Mouse (Mus musculus): ENCODE data around the gene Gm29427. TPM values are rescaled to one million over a fixed set of nuclear protein-coding genes. Genes with fewer than 3 reads are reported as not detected.

Gene Gm29427
- polyA plus RNA-seq, 1 experiment, result not detected

DNA sequence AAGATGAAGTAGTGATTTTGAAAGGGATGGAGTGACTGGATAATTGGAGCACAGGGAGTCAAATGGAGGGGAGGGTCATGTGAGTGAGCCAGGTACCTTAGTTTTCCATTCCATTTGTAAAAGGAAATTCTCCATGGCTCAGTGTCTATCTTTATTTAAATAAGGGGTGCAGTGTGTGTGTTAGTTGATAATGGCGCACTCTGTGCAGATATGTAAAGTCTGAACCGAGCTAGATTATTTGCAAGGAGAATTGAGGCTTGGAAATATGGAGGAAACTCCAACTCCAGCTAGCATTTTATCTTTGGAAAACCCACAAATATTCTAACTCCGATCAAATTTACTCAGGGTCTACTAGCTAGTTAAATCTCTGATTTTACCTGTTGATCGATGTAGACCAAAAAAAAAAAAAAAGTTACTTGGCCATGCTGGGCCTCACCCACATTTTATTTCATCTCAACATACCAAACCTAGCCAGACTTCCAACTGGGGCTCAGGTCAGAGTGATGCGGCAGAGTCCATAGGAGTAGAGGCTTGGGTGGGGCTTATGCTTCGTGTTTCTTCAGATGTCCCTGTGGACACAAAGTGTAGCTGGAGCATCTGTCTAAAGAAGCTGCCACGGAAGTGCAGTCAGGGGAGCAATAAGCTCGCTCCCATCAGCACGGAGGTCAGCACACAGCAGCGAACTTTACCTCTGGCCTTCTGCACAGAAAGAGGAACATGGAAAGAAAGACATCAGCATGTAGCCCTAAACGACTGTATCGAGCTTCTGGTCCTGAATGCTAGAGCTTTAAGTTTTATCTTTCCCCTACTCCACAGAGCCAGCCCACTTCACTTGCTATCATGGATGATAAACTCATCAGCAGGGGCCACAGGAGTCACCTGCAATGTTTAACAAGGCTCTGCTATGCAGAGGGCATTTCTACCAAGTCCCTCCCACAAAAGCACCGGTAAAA is 17.4 kb upstream of the Gm29427 start:
- H3K4me3 ChIP-seq (replicated peaks), result peak overlapping the region; percentile 42
- TF ChIP-seq FLI1 (IDR thresholded peaks at IDR 0.05; ENCODE audit: low read length) (no peak), GATA1 (IDR thresholded peaks at IDR 0.05; ENCODE audit: borderline replicate concordance, low read length) (no peak)
- H3K4me1 ChIP-seq, result peaks cover 92% of the 10 kb centered on the region
- H3K36me3 ChIP-seq (replicated peaks; ENCODE audit: low read length), result peaks cover 58% of the 10 kb centered on the region
- no peaks in the 10 kb centered on the region for H3K9me3 ChIP-seq
- H3K27me3 ChIP-seq (replicated peaks), result no peaks in the 10 kb centered on the region

DNA sequence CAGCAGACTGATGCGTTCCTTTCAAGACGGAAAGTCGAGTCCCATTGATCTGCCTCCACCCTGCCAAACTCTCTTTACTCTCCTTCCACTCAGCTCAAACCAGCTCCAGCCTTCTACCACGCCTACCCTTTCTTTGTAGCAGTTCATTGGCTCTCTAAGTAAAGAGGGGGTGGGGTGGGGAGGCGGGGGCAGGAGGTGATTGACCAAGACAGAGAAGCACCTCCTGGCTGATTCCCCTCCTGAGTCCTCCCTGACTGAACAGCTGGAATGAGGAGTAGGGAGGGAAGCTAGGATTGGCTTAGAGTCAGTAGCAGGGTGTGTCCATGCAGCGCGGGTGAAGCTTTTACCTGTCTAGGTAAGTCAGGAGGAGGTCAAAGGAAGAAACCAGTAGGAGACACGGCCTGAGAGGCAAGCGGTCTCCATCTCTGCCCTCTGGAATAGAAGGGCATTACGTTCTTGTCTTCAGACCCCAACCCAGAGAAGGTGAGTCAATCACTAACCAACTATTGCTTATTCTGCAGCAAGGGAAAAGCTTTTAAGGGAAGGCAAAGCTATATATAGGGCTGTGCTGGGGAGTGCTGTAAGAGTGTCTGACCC is 16.2 kb upstream of the Gm29427 start, which contains the start of gene AA986860:
Gene AA986860 (plus strand): TSS at position 236 of the 597 bp plus-strand sequence.
- peaks cover 93% of the 10 kb centered on the region for H3K4me1 ChIP-seq
- TF ChIP-seq GATA1 (IDR thresholded peaks at IDR 0.05; ENCODE audit: borderline replicate concordance, low read length) (no peak), FLI1 (IDR thresholded peaks at IDR 0.05; ENCODE audit: low read length) (no peak)
- H3K9me3 ChIP-seq, result no peaks in the 10 kb centered on the region
- peaks cover 46% of the 10 kb centered on the region for H3K36me3 ChIP-seq (replicated peaks; ENCODE audit: low read length)
- no peaks in the 10 kb centered on the region for H3K27me3 ChIP-seq (replicated peaks)
- H3K4me3 ChIP-seq (replicated peaks), result peak within 1 kb of the TSS; percentile 76

DNA sequence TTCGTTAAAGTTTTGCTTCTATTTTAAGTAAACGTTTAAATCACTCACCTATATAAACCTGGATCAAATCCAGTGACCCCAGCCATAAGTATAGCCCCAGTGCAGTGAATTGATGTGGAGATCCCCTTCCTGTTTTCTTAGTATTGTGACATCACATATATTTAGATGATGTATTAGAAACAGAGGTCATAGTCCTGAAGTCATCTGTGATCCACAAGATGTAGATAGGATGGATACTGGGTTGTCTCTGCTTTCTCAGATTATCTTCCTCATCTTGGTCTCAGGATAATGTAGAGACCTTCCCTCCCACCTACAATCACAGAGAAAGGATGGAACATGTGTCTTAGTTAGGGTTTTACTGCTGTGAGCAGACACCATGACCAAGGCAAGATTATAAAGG is 13.6 kb upstream of the Gm29427 start, which contains the start of gene Pfkfb2:
Gene Pfkfb2 (minus strand): TSS at position 101 of the 400 bp plus-strand sequence.
- Histone ChIP-seq H3K9me3 (no peaks in the 10 kb centered on the region), H3K27me3 (replicated peaks) (no peaks in the 10 kb centered on the region), H3K4me1 (peaks cover 95% of the 10 kb centered on the region), H3K36me3 (replicated peaks; ENCODE audit: low read length) (peaks cover 48% of the 10 kb centered on the region), H3K4me3 (replicated peaks) (peak within 1 kb of the TSS; percentile 56)
- no peak for TF ChIP-seq GATA1 (IDR thresholded peaks at IDR 0.05; ENCODE audit: borderline replicate concordance, low read length)
- no peak for TF ChIP-seq FLI1 (IDR thresholded peaks at IDR 0.05; ENCODE audit: low read length)

DNA sequence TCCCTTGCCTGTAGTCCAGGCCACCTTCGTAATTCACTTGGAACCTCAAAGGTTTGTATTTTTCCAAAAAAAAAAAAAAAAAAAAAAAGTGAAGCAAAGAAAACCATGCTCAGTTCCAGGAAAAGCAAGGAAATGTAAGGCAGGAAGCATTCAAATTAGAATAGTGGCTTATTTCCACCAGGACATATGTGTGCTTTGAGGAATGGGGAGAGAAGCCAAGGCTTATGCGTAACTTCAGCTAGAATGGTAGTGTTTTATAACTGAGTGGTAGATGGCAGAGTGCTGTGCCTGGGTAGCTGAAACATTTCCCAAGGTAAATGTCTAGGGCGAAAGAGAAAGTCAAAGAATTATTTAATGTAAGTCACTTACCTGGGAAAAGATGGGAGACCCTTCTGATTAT is 13.1 kb upstream of the Gm29427 start:
- TF ChIP-seq FLI1 (IDR thresholded peaks at IDR 0.05; ENCODE audit: low read length) (no peak), GATA1 (IDR thresholded peaks at IDR 0.05; ENCODE audit: borderline replicate concordance, low read length) (no peak)
- Histone ChIP-seq H3K4me3 (replicated peaks) (no peak overlapping the region), H3K27me3 (replicated peaks) (no peaks in the 10 kb centered on the region), H3K9me3 (no peaks in the 10 kb centered on the region), H3K36me3 (replicated peaks; ENCODE audit: low read length) (peaks cover 50% of the 10 kb centered on the region), H3K4me1 (peaks cover 95% of the 10 kb centered on the region)

DNA sequence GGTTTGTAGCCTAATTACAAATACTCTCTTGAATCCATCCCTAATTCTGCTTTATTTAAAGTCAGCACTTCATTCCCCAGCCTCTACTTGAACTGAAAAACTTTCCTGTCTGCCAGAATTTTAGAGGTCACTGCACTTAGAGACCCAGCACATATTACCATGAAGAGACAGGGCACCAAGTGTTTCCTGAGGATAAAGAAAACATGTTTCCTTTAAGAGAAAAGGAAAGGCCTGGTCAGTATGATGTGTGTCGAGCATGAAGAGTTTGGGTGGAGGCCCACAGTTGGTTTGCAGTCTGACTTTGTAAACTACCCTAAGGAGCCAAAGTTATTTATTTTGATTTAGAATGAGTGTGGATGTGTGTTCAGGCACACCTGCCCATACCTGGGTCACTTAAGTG is 12.5 kb upstream of the Gm29427 start:
- H3K36me3 ChIP-seq (replicated peaks; ENCODE audit: low read length), result peaks cover 50% of the 10 kb centered on the region
- peaks cover 95% of the 10 kb centered on the region for H3K4me1 ChIP-seq
- no peaks in the 10 kb centered on the region for H3K27me3 ChIP-seq (replicated peaks)
- peak; percentile 43; the same call in 1 of the 3 replicates for TF ChIP-seq GATA1 (IDR thresholded peaks at IDR 0.05; ENCODE audit: borderline replicate concordance, low read length)
- no peak for TF ChIP-seq FLI1 (IDR thresholded peaks at IDR 0.05; ENCODE audit: low read length)
- peak overlapping the region; percentile 56 for H3K4me3 ChIP-seq (replicated peaks)
- no peaks in the 10 kb centered on the region for H3K9me3 ChIP-seq

DNA sequence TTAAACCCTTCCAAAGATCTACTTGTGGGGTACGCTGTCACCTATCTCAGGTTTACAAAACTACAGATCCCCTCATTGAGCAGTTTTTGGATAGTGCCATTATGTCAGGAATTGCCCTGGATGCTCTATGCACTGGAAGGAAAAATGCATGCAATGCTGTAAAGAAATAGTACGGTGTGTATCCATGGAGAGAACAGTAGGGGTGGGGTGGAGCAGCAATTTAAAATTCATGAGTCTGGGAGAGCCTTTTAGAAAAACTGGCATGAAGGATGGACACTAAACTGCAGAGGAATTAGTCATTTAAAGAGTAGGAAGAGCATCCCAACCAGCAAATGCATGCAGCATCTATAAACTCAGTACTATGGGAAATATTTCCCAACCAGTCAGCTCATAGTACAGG is 10.8 kb upstream of the Gm29427 start:
- no peak overlapping the region for H3K4me3 ChIP-seq (replicated peaks)
- no peak for TF ChIP-seq GATA1 (IDR thresholded peaks at IDR 0.05; ENCODE audit: borderline replicate concordance, low read length)
- no peak for TF ChIP-seq FLI1 (IDR thresholded peaks at IDR 0.05; ENCODE audit: low read length)
- peaks cover 59% of the 10 kb centered on the region for H3K36me3 ChIP-seq (replicated peaks; ENCODE audit: low read length)
- H3K27me3 ChIP-seq (replicated peaks), result no peaks in the 10 kb centered on the region
- peaks cover 86% of the 10 kb centered on the region for H3K4me1 ChIP-seq
- H3K9me3 ChIP-seq, result no peaks in the 10 kb centered on the region

DNA sequence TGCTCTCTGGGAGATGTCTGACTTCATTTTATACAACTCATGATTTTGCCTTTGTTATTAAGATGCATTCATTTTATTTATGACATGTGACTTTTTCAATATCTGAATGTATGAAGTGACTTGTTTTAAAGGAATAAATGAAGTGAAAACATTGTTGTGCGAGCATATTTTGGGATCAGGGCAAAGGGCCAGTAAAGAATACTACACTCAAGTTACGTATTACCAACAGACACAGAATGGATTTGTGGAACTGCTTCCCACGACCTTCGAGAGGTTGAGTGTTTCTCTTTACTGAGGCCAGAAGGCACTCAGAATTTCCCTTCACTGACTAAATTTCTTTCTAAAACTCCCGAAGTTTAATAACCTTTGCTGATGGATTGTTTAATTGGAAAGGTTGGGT is 8.6 kb upstream of the Gm29427 start:
- Histone ChIP-seq H3K9me3 (no peaks in the 10 kb centered on the region), H3K4me3 (replicated peaks) (no peak overlapping the region), H3K27me3 (replicated peaks) (no peaks in the 10 kb centered on the region), H3K4me1 (peaks cover 76% of the 10 kb centered on the region), H3K36me3 (replicated peaks; ENCODE audit: low read length) (peaks cover 67% of the 10 kb centered on the region)
- TF ChIP-seq GATA1 (IDR thresholded peaks at IDR 0.05; ENCODE audit: borderline replicate concordance, low read length) (no peak), FLI1 (IDR thresholded peaks at IDR 0.05; ENCODE audit: low read length) (no peak)

DNA sequence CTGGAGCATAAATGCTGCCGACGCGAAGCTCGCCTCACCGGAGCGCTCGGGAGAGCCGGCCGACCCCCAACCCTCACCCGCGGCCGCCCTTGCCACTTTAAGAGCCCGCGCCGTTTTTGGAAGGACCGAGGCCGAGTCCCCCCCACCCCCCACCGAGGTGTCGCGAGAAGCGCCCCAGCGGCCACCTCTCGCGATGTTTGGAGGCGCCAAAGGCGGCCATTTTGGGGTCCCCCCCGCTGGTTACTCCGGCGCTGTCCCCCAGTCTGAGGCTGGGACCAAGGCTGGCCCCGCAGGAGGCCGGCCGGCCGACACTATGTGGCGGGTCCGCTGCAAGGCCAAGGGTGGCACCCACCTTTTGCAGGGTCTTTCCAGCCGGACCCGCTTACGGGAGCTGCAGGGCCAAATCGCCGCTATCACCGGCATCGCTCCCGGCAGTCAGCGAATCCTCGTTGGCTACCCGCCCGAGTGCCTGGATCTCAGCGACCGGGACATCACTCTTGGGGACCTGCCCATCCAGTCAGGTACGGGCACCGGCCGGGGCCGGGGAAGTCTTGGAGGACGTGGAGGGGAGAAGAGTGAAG is 1.8 kb upstream of the Gm29427 start, which contains the start of gene Yod1:
Gene Yod1 (plus strand): TSS at position 37 of the 581 bp plus-strand sequence.
- peaks cover 53% of the 10 kb centered on the region for H3K4me1 ChIP-seq
- H3K27me3 ChIP-seq (replicated peaks), result no peaks in the 10 kb centered on the region
- peak within 1 kb of the TSS; percentile 93 for H3K4me3 ChIP-seq (replicated peaks)
- TF ChIP-seq GATA1 (IDR thresholded peaks at IDR 0.05; ENCODE audit: borderline replicate concordance, low read length) (no peak), FLI1 (IDR thresholded peaks at IDR 0.05; ENCODE audit: low read length) (no peak)
- H3K36me3 ChIP-seq (replicated peaks; ENCODE audit: low read length), result peaks cover 57% of the 10 kb centered on the region
- H3K9me3 ChIP-seq, result no peaks in the 10 kb centered on the region

DNA sequence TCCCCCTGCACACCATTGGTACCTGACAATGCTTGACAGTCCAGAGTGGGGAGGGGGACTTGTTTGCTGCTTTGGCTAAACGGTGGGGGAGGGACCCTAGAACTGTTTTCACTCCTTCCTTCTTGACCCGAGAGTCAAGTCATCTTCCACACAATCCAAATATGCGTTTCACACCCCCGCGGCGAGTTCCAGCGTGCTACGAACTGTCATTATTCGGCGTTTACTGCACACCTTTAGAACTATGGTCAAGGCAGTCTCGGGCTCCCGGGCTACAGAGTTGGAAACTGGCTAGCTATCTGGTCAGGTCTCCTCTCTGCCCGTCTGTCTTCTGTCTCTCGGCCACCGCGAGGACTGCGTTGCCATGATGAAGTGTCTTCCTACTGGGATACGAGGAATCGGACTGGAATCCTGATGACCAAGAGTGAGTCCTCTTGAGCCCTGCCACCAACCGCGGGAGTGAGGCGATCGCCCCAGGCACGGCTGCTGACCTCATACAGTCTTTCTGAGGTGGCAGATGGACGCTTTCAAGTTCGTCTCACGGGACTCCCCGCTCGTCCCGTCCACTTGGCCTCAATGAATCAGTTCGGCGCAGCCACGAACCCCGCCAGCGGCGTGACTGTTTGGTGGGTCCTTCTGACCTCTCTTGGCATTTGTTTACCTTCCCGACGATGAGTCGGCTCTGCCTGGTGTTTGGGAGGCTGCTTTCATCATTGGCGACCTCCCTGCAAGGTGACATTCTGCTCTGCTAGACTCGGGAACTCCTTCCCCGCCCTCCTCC is 1.1 kb upstream of the Gm29427 start:
- H3K36me3 ChIP-seq (replicated peaks; ENCODE audit: low read length), result peaks cover 59% of the 10 kb centered on the region
- peak overlapping the region; percentile 93 for H3K4me3 ChIP-seq (replicated peaks)
- TF ChIP-seq FLI1 (IDR thresholded peaks at IDR 0.05; ENCODE audit: low read length) (no peak), GATA1 (IDR thresholded peaks at IDR 0.05; ENCODE audit: borderline replicate concordance, low read length) (no peak)
- H3K4me1 ChIP-seq, result peaks cover 55% of the 10 kb centered on the region
- no peaks in the 10 kb centered on the region for H3K27me3 ChIP-seq (replicated peaks)
- H3K9me3 ChIP-seq, result no peaks in the 10 kb centered on the region

Data from megakaryocyte, embryonic 14.5 days (primary cell).